13 mouse cellular contexts compared by ENCODE assay signal in genomic region chr11:19969584-19969983, GRCm38 (mm10). TPM values are rescaled to one million over a fixed set of nuclear protein-coding genes. Genes with fewer than 3 reads are reported as not detected.
DNase-seq lines count a peak whose midpoint lies in the region; ATAC-seq and TF ChIP-seq lines count a peak whose summit lies in the region.
"Had no signal": no experiment of that assay in that cellular context is flagged by ENCODE, and none has a peak within 500 bp of the region (broad histone marks: within the 10 kb centered on the region; RNA-seq: fewer than 3 reads in every experiment).

No protein-coding gene starts in this region.

- no peaks in the 10 kb centered on the region for H3K9me3 ChIP-seq in stomach, postnatal 0 days (ENCODE audit: control insufficient read depth, low read length)
- no peaks in the 10 kb centered on the region for H3K9me3 ChIP-seq in forebrain, embryonic 10.5 days
- H3K9me3 ChIP-seq: hindbrain, embryonic 10.5 days; lung, embryonic 15.5 days; neural tube, embryonic 15.5 days had no signal

- H3K9ac ChIP-seq in stomach, postnatal 0 days (ENCODE audit: low read length), result no peak overlapping the region
- H3K9ac ChIP-seq: lung, embryonic 15.5 days; neural tube, embryonic 15.5 days had no signal

- peaks cover 8% of the 10 kb centered on the region for H3K4me1 ChIP-seq in stomach, postnatal 0 days (replicated peaks; ENCODE audit: control insufficient read depth, insufficient read depth)
- H3K4me1 ChIP-seq in forebrain, embryonic 10.5 days, result peaks cover 50% of the 10 kb centered on the region

- no peak overlapping the region for H3K4me2 ChIP-seq in stomach, postnatal 0 days (replicated peaks; ENCODE audit: low read depth)
- H3K4me2 ChIP-seq: lung, embryonic 15.5 days; neural tube, embryonic 15.5 days had no signal

- no peaks in the 10 kb centered on the region for H3K36me3 ChIP-seq in stomach, postnatal 0 days (ENCODE audit: control insufficient read depth, insufficient read depth, low read length)
- peaks cover 12% of the 10 kb centered on the region for H3K36me3 ChIP-seq in forebrain, embryonic 10.5 days (replicated peaks)
- H3K36me3 ChIP-seq: hindbrain, embryonic 10.5 days; lung, embryonic 15.5 days; neural tube, embryonic 15.5 days had no signal

- DNase-seq in adrenal gland, adult 2 months, result peak; percentile 35
- no peak for DNase-seq in adrenal gland, adult 18-20 months (ENCODE audit: low spot score in 2 of 2)
- DNase-seq in layer of hippocampus, adult 2 months (ENCODE audit: low spot score in 2 of 2), result no peak
- DNase-seq in layer of hippocampus, postnatal 36 days, result no peak
- DNase-seq in kidney, postnatal 25 days, result peak; percentile 46 to 66
- no peak for DNase-seq in stomach, postnatal 0 days (ENCODE audit: low spot score)
- DNase-seq in forebrain, embryonic 10.5 days (ENCODE audit: extremely low spot score, low spot score), result no peak
- DNase-seq: cerebellum, adult 8-10 months had no signal

- no peak for TF ChIP-seq CTCF in layer of hippocampus, adult 2 months (conservative IDR thresholded peaks at IDR 0.05)
- no peak for TF ChIP-seq CTCF in stomach, postnatal 0 days (IDR thresholded peaks at IDR 0.05; ENCODE audit: low read depth)

- H3K27ac ChIP-seq in layer of hippocampus, adult 2 months, result peak overlapping the region; percentile 8; the same call in 1 of the 2 replicates
- peak overlapping the region; percentile 45; the same call in 1 of the 2 replicates for H3K27ac ChIP-seq in stomach, postnatal 0 days (replicated peaks)
- H3K27ac ChIP-seq in forebrain, embryonic 10.5 days, result no peak overlapping the region
- H3K27ac ChIP-seq: hindbrain, embryonic 10.5 days; lung, embryonic 15.5 days; neural tube, embryonic 15.5 days had no signal

- no peak for ATAC-seq in stomach, postnatal 0 days (ENCODE audit: low FRiP score, low TSS enrichment)
- ATAC-seq in cerebellum, adult (ENCODE audit: insufficient number of reproducible peaks, low FRiP score, low TSS enrichment), result no peak
- ATAC-seq: intestine, embryonic 16.5 days had no signal

- WGBS in stomach, postnatal 0 days, result 24% methylated on average over 5 of the region's 5 CpGs
- 61% methylated on average over 5 of the region's 5 CpGs for WGBS in forebrain, embryonic 10.5 days

- TF ChIP-seq EP300 in stomach, postnatal 0 days (optimal IDR thresholded peaks at IDR 0.05), result no peak

- H3K27me3 ChIP-seq in stomach, postnatal 0 days (ENCODE audit: control insufficient read depth, insufficient read depth, low read length), result no peaks in the 10 kb centered on the region
- no peaks in the 10 kb centered on the region for H3K27me3 ChIP-seq in forebrain, embryonic 10.5 days (ENCODE audit: poor library complexity, severe bottlenecking)
- H3K27me3 ChIP-seq: lung, embryonic 15.5 days; neural tube, embryonic 15.5 days had no signal

- no peak overlapping the region for H3K4me3 ChIP-seq in layer of hippocampus, adult 2 months
- no peak overlapping the region for H3K4me3 ChIP-seq in stomach, postnatal 0 days (ENCODE audit: low read depth, low read length)
- H3K4me3 ChIP-seq in forebrain, embryonic 10.5 days, result no peak overlapping the region
- H3K4me3 ChIP-seq: hindbrain, embryonic 10.5 days; lung, embryonic 15.5 days; neural tube, embryonic 15.5 days had no signal

RNA-seq across cellular contexts. Expression of gene Spred2, which starts 45.4 kb away (rescaled TPM):
- 10 to 100 TPM; 27.5 to 34.0 TPM for total RNA-seq in adrenal gland, adult 2 months (2021)
- polyA plus RNA-seq in adrenal gland, adult 2 months (2012; rRNA removed), result 26.3 and 36.6 TPM in 2 replicates
- 10 to 100 TPM; 21.4 to 33.5 TPM for total RNA-seq in adrenal gland, adult 18-20 months (2021)
- total RNA-seq in layer of hippocampus, adult 2 months (2021), result 10 to 100 TPM; 88.2 to 89.4 TPM
- 10 to 100 TPM; 94.2 to 95.2 TPM for total RNA-seq in layer of hippocampus, postnatal 36 days (2021)
- 3.5 and 3.6 TPM in 2 replicates for polyA plus RNA-seq in stomach, postnatal 0 days (2015; fragmentation: Nextera tagmentation; extraction: Ambion mirVana)
- 7.1 and 7.3 TPM in 2 replicates for polyA plus RNA-seq in forebrain, embryonic 10.5 days (2016; fragmentation: Nextera tagmentation; extraction: Ambion mirVana)

Comparison
In these comparisons a context has a peak if more than half of its experiments do, and no peak if none do; other contexts are left out.
1. DNase-seq: peak in adrenal gland, adult 2 months (single experiment) and kidney, postnatal 25 days (2 of 2); none in adrenal gland, adult 18-20 months (0 of 2), layer of hippocampus, adult 2 months (0 of 2), layer of hippocampus, postnatal 36 days (0 of 2), stomach, postnatal 0 days (single experiment) and forebrain, embryonic 10.5 days (single experiment).